Mouse (Mus musculus) kidney, embryonic 14.5 days (tissue): Measurements from ENCODE around the gene Spata45. TPM values are rescaled to one million over a fixed set of nuclear protein-coding genes. Genes with fewer than 3 reads are reported as not detected.

Source experiments
- ATAC-seq: fragments of 200-750 bp; cut with Nextera tagmentation; 2 replicates; pipeline ENCODE4 v1.8.0; 2017; ENCODE audit warnings: moderate number of reproducible peaks, mild to moderate bottlenecking, moderate TSS enrichment, moderate library complexity; ENCODE audit not compliant: low FRiP score, low TSS enrichment
- H3K27ac ChIP-seq: fragments of 300-500 bp; sonication (generic); 2 replicates; pipeline ENCODE4 v1.5.1; 2014; ENCODE audit warnings: low read depth, mild to moderate bottlenecking, low read length, moderate library complexity, mixed read lengths
- H3K27me3 ChIP-seq: fragments of 300-500 bp; sonication (generic); 2 replicates; pipeline ENCODE4 v1.6.1; 2014; ENCODE audit warnings: mild to moderate bottlenecking, low read length; ENCODE audit not compliant: control insufficient read depth, insufficient read depth
- H3K36me3 ChIP-seq: fragments of 300-500 bp; sonication (generic); 2 replicates; pipeline ENCODE4 v1.6.1; 2014; ENCODE audit warnings: low read length, mixed read lengths; ENCODE audit not compliant: control insufficient read depth, insufficient read depth
- H3K4me1 ChIP-seq: fragments of 300-500 bp; sonication (generic); 2 replicates; pipeline ENCODE4 v1.6.1; 2014; ENCODE audit warnings: low read length, mixed read lengths; ENCODE audit not compliant: control insufficient read depth, insufficient read depth
- H3K4me2 ChIP-seq: fragments of 300-500 bp; sonication (generic); replicated peaks from 2 replicates; pipeline ENCODE4 v1.6.1; 2014; ENCODE audit warnings: low read depth, mild to moderate bottlenecking, low read length
- H3K4me3 ChIP-seq: fragments of 300-500 bp; sonication (generic); 2 replicates; pipeline ENCODE4 v1.5.1; 2014; ENCODE audit warnings: mild to moderate bottlenecking, low read length
- H3K9ac ChIP-seq: fragments of 300-500 bp; sonication (generic); 2 replicates; pipeline ENCODE4 v1.6.1; 2014; ENCODE audit warnings: low read depth, mild to moderate bottlenecking, low read length, moderate library complexity
- H3K9me3 ChIP-seq: fragments of 300-500 bp; sonication (generic); 2 replicates; pipeline ENCODE4 v1.6.1; 2016; ENCODE audit warnings: low read length; ENCODE audit not compliant: control insufficient read depth
- WGBS: fragments of 180-500 bp; shearing (Covaris S2); extraction: QIAGEN DNeasy Blood & Tissue Kit; methylation state at CpG from one replicate; pipeline ENCODE4 v1.1.7; 2014; 5-methylcytosine and 5-hydroxymethylcytosine counted together
- polyA plus RNA-seq: library from polyadenylated mRNA; unstranded; fragments of >200 nt; fragmentation: Nextera tagmentation; extraction: Ambion mirVana; gene quantifications from 2 replicates; pipeline ENCODE4 v1.2.1, GENCODE M21; 2014

Gene Spata45
- polyA plus RNA-seq, 1 experiment from 2014 or later = not detected

DNA sequence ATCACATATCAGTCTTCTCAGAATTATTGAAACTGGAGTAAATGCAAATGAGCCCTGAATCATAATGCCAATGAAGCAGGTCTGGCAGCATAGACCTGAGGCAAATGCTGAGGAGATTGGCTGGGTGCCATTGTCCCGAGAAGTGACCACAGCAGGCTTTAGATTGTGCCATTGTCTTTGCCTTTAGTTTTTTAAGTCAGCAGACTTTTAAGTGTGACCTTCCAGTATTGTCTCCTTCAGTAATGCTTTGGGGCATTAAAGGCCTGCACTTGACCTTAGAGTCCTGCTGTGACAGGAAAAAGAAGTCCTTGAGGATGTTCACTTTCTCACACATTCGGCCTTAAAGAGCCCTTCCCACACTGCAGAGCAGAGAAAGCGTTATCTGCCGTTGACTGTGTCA, 33.8 kb downstream of the Spata45 start:
- Histone ChIP-seq H3K4me1 (0 out of 2 replicates have a peak, but pooled peaks cover 4% of the 10 kb centered on the region), H3K9ac (no peak overlapping the region), H3K36me3 (peaks cover 83% of the 10 kb centered on the region), H3K27ac (no peak overlapping the region), H3K4me2 (no peak overlapping the region), H3K4me3 (no peak overlapping the region), H3K9me3 (no peaks in the 10 kb centered on the region), H3K27me3 (no peaks in the 10 kb centered on the region)
- 92% methylated on average over 4 of the region's 4 CpGs for WGBS
- ATAC-seq = no peak

DNA sequence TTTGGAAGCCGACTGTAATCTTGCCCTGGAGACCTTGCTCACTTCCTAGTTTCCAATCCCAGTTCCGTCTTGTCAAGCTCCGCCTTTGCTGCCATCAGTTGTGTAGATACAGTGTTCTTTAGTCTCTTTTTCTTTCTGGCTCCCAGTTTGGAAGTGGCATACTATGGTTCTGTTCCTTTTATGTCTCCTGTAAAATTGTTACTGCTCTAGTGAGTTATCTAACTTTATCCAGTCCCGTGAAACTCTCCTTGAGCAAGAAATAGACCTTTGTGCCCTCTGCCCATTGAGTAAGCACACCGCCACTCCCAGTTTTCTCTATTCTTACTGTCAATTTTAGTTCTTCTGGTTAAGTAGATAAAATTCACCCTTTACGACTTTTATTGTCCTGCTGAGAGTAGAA, 35.2 kb downstream of the Spata45 start:
- H3K4me2 ChIP-seq = no peak overlapping the region
- H3K4me3 ChIP-seq = no peak overlapping the region
- no peaks in the 10 kb centered on the region for H3K9me3 ChIP-seq
- no peak overlapping the region for H3K9ac ChIP-seq
- WGBS = 85% methylated on average over 6 of the region's 6 CpGs
- ATAC-seq = no peak
- H3K36me3 ChIP-seq = peaks cover 73% of the 10 kb centered on the region
- no peaks in the 10 kb centered on the region for H3K27me3 ChIP-seq
- H3K4me1 ChIP-seq = 0 out of 2 replicates have a peak, but pooled peaks cover 4% of the 10 kb centered on the region
- H3K27ac ChIP-seq = no peak overlapping the region

DNA sequence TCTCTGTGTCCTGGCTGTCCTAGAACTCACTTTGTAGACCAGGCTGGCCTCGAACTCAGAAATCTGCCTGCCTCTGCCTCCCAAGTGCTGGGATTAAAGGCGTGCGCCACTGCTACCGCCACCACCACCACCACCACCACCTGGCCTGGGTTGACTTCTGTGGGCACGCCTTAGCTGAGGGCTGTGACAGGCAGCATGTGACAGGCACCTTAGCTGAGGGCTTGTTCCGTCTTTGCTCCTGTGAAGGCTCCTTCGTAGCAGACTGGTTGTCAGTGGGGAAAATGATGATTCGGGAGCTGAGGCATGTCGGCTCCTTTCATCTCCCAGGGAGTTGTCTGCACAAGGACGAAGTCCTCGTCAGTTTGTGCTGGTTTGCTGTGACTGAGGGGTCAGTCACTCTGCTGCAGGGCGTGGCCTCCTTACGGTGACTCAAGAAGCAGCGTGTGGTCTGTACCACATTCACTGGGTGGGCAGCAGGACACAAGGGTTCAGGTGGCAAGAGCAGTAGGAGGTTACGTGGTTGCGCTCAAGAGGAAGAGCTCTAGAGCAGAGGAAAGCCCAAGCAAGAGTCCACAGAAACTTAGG, 36.0 kb downstream of the Spata45 start:
- no peak for ATAC-seq
- H3K27ac ChIP-seq = no peak overlapping the region
- WGBS = 92% methylated on average over 16 of the region's 16 CpGs

DNA sequence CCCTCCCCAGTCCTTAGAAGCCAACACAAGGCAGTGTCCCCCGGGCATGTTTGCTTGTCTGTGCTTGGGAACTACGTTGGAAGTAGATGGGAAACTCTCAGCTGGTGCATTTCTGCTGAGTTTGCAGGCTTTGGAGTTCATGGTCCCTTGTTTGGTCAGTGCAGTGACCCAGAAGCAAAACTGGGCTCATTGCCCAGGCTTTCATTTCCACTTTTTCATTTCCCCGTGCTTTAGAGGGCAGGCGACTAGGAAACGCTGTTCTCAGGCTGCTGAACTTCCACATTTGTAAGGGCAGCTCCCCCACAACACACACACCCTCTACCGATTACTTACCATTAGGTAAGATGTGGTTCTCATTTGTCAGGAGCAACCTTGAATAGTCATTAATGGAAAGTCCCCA, 36.6 kb downstream of the Spata45 start:
- H3K4me2 ChIP-seq = no peak overlapping the region
- 44% methylated on average over 6 of the region's 6 CpGs for WGBS
- 0 out of 2 replicates have a peak, but pooled peaks cover 4% of the 10 kb centered on the region for H3K4me1 ChIP-seq
- H3K27me3 ChIP-seq = no peaks in the 10 kb centered on the region
- H3K9ac ChIP-seq = no peak overlapping the region
- no peak for ATAC-seq
- H3K27ac ChIP-seq = no peak overlapping the region
- H3K9me3 ChIP-seq = no peaks in the 10 kb centered on the region
- no peak overlapping the region for H3K4me3 ChIP-seq
- H3K36me3 ChIP-seq = peaks cover 78% of the 10 kb centered on the region

More for the DNA sequence above, 36.0 kb downstream of the Spata45 start:
- Histone ChIP-seq H3K4me1 (0 out of 2 replicates have a peak, but pooled peaks cover 4% of the 10 kb centered on the region), H3K4me3 (no peak overlapping the region), H3K27me3 (no peaks in the 10 kb centered on the region), H3K9ac (no peak overlapping the region), H3K9me3 (no peaks in the 10 kb centered on the region), H3K36me3 (peaks cover 78% of the 10 kb centered on the region), H3K4me2 (no peak overlapping the region)

DNA sequence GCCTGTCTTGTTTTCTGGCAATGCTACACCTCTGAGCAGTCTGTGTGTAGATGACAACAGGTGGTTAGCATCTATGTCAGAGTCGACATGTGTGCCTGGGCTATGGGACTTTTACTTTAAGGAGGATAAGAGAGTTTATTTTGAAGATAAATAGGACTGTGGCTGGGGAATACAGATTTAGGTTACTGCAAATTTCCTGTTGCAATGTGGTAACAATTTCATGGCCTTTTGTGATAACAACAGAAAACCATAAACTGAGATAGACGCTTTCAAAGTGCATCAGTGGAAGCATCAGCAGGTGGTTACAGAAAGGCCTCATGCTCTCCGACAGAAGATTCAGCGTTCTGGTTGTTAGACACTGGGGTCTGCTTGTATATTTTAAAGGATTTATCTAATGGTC, 37.0 kb downstream of the Spata45 start:
- WGBS = 71% methylated on average over 4 of the region's 4 CpGs
- no peak for ATAC-seq
- H3K4me2 ChIP-seq = no peak overlapping the region
- 0 out of 2 replicates have a peak, but pooled peaks cover 4% of the 10 kb centered on the region for H3K4me1 ChIP-seq
- H3K27ac ChIP-seq = no peak overlapping the region
- H3K9me3 ChIP-seq = no peaks in the 10 kb centered on the region
- no peak overlapping the region for H3K4me3 ChIP-seq
- H3K27me3 ChIP-seq = no peaks in the 10 kb centered on the region
- peaks cover 78% of the 10 kb centered on the region for H3K36me3 ChIP-seq
- no peak overlapping the region for H3K9ac ChIP-seq

DNA sequence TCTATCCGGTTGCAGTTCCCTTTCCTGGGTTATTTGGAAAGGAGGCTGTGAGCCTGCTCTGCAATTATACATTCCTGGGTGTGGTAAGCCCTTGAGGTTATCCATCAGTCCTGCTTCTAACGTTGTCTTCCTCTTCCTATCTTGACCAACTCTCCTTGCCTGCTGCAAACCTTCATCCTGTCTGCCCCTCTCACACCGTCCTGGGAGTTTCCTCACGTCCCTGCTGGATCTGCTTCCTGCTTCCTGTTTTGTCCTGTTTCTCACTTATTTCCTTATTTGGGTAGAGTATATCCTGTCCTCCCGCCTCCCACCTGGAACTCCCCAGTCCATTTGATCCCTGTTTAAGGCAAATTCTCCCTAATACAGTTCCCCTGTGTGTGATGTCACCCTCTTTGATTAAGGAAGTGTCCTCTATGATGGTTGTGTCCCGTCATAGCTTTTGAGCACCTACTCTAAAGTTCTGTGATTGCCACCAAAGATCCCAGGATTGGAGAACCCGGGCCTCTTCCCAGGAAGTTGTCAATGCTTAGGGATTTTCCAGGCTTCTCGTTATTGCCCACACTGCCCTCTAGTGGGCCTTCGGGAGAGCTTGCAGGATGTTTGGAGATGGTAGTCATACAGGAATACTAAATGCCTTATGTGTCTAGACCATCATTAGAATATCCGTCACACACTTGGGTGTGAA, 38.9 kb downstream of the Spata45 start:
- 0 out of 2 replicates have a peak, but pooled peaks cover 4% of the 10 kb centered on the region for H3K4me1 ChIP-seq
- H3K4me2 ChIP-seq = no peak overlapping the region
- no peaks in the 10 kb centered on the region for H3K9me3 ChIP-seq
- ATAC-seq = 0 out of 2 replicates have a peak, but pooled peaks have one; percentile 38
- WGBS = 54% methylated on average over 10 of the region's 10 CpGs
- H3K9ac ChIP-seq = no peak overlapping the region
- H3K27ac ChIP-seq = no peak overlapping the region
- H3K36me3 ChIP-seq = peaks cover 71% of the 10 kb centered on the region
- H3K27me3 ChIP-seq = no peaks in the 10 kb centered on the region
- no peak overlapping the region for H3K4me3 ChIP-seq

DNA sequence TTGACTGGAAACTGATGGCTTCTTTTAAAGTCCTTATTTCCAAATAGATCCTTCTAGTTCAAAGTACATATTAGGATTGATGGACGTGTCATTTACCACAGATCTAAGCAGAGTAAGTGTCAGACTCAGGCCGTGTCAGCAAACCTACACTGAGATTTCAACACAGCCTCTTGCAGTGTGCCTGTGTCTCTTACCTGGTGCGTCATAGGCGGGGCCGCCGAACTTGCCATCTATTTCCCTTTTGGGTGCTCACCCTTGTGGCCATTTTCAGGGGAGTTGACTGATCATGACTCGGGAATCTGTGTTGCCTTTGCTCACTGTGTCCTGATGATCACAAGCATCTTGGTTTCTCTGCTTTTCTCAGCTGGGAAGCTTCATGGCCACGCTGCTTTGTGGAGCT, 46.8 kb downstream of the Spata45 start:
- H3K4me1 ChIP-seq = no peaks in the 10 kb centered on the region
- peaks cover 50% of the 10 kb centered on the region for H3K36me3 ChIP-seq
- no peak overlapping the region for H3K4me3 ChIP-seq
- H3K27me3 ChIP-seq = no peaks in the 10 kb centered on the region
- no peak overlapping the region for H3K27ac ChIP-seq
- H3K4me2 ChIP-seq = no peak overlapping the region
- no peaks in the 10 kb centered on the region for H3K9me3 ChIP-seq
- no peak overlapping the region for H3K9ac ChIP-seq
- WGBS = 88% methylated on average over 8 of the region's 8 CpGs
- no peak for ATAC-seq

DNA sequence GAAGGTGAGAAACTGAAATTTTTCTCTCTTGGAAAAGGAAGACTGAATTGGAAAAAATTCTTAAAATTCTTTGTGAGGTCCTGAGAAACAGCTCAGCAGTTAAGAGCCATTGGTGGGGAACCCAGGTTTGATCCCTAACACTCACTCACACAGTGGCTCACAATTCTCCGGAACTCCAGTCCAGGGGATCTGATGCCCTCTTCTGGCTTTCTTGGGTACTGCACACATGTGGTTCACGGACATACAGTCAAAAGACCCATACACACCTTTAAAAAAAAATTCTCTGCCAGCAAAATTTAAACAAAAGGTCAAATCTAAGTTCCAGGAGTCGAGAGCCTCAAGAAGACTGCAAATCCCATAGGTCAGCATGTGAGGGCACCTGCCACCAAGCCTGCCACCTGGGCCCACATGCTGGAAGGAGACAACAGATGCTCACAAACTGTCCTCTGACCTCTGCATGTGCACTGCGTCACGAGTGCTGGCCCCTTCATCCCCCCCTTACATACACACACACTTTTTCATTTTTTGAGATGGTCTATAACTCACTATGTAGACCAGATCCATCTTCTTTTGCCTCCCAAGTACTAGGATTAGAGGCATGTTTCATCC, 48.6 kb downstream of the Spata45 start:
- Histone ChIP-seq H3K4me1 (no peaks in the 10 kb centered on the region), H3K9ac (no peak overlapping the region), H3K4me3 (no peak overlapping the region), H3K36me3 (peaks cover 38% of the 10 kb centered on the region), H3K27ac (no peak overlapping the region), H3K4me2 (no peak overlapping the region), H3K9me3 (no peaks in the 10 kb centered on the region), H3K27me3 (no peaks in the 10 kb centered on the region)
- WGBS = 75% methylated on average over 5 of the region's 5 CpGs
- ATAC-seq = no peak

DNA sequence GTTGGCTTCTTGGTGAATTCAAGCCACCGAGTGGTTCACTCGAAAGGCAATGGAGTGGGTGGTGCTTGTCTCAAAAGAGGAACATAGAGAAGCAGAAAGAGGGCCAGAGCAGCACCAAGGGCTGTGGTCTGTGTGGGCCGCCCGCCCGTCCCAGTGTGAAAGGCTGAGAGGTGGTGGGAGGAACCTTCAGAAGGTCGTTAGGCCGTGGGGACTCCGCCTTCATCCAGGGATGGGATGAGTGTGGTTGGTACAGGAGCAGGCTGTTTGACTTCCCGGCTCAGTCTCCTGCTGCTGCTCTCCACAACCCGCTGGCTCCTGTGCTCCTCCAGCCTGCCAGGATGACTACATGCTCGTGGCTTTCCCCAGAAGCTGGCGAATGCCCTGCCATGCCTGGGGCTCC, 49.2 kb downstream of the Spata45 start:
- no peak overlapping the region for H3K4me3 ChIP-seq
- no peak overlapping the region for H3K9ac ChIP-seq
- no peak overlapping the region for H3K27ac ChIP-seq
- WGBS = 69% methylated on average over 12 of the region's 12 CpGs
- peaks cover 33% of the 10 kb centered on the region for H3K36me3 ChIP-seq
- no peak overlapping the region for H3K4me2 ChIP-seq
- H3K4me1 ChIP-seq = no peaks in the 10 kb centered on the region
- no peaks in the 10 kb centered on the region for H3K9me3 ChIP-seq
- H3K27me3 ChIP-seq = no peaks in the 10 kb centered on the region
- ATAC-seq = no peak
